Mouse (Mus musculus): Measurements from ENCODE around the gene Esr2.
"Not testable (repeated sequence)": the region's sequence is repeated elsewhere in the genome, so short reads cannot be mapped to it uniquely, and the experiment has no call there.

Esr2 gene

DNA sequence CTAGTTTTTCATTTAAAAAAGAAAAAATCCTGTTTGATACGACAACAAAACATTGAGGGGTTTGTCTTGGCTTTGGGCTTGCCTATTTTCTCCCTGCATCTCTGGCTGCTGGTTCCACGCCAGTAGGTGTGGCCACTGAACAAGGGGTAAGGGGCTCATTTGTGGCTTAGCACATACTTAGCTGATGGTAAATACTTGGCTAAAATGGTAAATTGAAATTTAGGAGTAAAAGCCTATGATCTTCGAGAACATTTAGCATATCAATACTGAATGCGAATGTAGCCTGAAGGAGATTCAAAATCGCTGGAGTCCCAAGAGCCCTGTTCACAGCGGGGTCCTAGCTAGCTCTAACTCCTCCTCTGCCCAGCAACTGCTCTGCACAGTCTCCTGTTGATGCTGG lies 40.4 kb downstream of the Esr2 start:
- DNase-seq = no peak

DNA sequence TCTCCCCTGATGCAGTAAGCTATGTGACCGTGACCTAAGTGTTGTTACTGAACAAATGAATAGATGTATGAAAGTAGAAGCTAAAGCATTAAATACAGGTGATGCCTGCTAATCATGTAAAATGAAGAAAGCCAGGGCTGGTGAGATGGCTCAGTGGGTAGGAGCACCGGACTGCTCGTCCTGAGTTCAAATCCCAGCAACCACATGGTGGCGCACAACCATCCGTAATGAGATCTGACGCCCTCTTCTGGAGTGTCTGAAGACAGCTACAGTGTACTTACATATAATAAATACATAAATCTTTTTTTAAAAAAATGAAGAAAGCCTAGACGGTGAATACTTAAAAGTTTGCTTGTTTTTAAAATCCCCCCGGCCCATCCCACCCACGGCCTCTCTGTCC lies 44.0 kb downstream of the Esr2 start:
- DNase-seq = not testable (repeated sequence)

DNA sequence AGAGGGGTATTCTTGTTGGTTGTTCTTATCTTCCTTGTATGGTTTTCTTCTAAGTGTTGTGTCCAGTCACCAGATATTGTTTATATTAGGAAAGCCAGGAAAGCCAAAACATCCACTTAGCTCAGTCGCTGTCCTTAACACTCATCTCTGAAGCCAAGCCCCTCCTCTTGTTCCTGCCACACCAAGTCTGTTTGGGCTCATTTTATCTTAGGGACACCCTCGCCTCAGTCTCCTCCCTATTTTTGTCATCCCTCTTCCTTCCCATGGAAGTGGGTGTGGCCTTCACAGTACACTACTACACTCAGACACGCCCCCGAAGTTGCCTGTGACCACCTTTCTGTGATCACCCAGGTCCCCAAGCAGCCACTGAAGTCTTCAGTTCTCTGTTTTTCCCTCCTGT lies 44.5 kb downstream of the Esr2 start:
- DNase-seq = peak; percentile 71

- DNase-seq = peak; percentile 45
Measured at GRCm38 (mm10) chr12:76130891-76131290, 46.2 kb downstream of the Esr2 start.

DNA sequence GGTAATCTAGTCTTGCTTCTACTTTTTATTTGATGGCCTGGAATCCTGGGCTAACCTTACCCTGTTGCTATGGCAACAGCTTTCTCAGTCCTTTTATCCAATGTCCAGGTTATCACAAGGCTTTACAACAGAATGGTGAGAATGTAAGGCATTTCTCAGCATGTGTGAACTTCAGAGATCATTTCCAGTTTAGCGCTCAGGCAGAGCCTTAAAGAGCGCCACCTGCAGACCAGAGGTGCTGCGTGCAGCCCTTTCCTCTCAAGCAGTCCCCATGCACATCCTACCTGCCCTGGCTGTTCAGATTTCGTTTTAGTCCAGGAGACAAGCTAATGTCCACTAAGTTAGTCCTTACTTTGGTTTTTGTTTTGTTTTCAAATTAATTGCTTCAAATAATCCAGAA lies 46.8 kb downstream of the Esr2 start:
- no peak for DNase-seq

- DNase-seq = no peak
Measured at GRCm38 (mm10) chr12:76128831-76129230, 48.2 kb downstream of the Esr2 start.

- DNase-seq = no peak
Measured at GRCm38 (mm10) chr12:76128306-76128705, 48.8 kb downstream of the Esr2 start.

DNA sequence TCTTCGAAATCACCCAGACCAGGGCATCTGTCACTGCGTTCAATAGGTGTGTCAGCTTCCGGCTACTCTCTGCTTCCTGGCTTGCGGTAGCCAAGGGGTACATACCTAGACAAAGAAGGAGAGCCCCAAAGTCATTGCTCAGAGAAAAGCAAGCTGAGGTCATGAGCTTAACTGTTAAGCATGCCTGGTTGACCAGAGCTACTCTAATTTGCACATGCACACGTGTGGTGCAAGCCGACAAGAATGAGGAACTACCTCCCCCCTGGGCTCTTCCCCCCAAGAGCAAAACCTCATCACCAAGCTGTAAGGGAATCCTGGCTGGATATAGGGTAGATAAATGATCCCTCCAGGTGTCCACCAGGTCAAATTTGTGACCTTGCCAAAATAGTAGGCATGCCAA lies 53.8 kb downstream of the Esr2 start:
- no peak for DNase-seq

DNA sequence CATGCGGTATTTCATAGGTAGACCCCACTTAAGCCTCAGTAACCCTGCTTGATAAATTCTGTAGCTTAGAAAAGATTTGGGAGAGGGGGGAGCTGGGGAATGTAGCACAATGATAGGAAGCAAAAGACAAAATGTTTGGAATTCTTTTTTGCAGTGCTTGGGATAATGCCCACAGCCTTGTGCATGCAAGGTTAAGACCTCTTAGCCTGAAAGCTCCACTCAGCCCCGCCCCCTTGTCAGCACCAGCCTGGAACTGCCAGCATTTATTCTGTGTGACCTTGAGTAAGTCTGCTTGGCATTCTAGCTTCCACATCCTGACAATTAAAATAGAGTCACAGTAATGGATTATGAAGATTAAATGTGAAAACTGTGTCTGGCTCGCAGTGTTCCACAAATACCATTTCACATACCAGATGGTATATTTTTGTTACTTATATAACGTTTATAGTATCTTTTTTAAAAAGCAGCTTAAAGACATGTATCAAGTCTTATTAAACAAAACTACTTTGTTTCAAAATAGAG lies 59.4 kb downstream of the Esr2 start:
- no peak for DNase-seq

GRCm38 (mm10) chr12:76116577-76116976 lies 60.5 kb downstream of the Esr2 start:
- DNase-seq = no peak

GRCm38 (mm10) chr12:76111046-76111445 lies 66.0 kb downstream of the Esr2 start:
- no peak for DNase-seq

GRCm38 (mm10) chr12:76109646-76110405 lies 67.2 kb downstream of the Esr2 start:
- no peak for DNase-seq

GRCm38 (mm10) chr12:76104596-76105351 lies 72.3 kb downstream of the Esr2 start:
- DNase-seq = peak; percentile 98

GRCm38 (mm10) chr12:76102621-76103020 lies 74.4 kb downstream of the Esr2 start:
- DNase-seq = no peak

- peak; percentile 87 for DNase-seq
Measured at GRCm38 (mm10) chr12:76095117-76096035, 81.7 kb downstream of the Esr2 start.

GRCm38 (mm10) chr12:76093613-76094588 lies 83.2 kb downstream of the Esr2 start:
- DNase-seq = peak; percentile 88

GRCm38 (mm10) chr12:76092789-76093466 lies 84.1 kb downstream of the Esr2 start:
- no peak for DNase-seq

DNA sequence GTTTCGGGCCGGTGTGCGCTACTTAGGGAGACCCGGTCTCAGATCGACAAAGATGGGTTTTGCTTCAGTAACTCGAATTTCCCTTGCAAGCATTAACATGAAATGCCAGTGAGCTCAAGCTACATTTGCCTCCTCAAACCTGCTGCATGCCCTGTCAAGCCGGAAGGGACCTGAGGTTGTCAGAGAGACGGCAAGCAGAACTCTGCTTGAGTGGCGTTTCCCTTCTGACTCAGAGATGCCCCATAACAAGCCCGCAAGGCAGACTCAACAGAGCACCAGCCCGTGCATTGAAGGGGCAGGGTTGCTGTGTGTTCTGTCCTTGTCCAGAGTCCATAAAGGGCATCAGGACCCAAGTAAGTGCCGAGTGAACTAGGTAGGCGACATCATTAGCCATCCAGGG lies 90.0 kb downstream of the Esr2 start:
- DNase-seq = peak; percentile 65

DNA sequence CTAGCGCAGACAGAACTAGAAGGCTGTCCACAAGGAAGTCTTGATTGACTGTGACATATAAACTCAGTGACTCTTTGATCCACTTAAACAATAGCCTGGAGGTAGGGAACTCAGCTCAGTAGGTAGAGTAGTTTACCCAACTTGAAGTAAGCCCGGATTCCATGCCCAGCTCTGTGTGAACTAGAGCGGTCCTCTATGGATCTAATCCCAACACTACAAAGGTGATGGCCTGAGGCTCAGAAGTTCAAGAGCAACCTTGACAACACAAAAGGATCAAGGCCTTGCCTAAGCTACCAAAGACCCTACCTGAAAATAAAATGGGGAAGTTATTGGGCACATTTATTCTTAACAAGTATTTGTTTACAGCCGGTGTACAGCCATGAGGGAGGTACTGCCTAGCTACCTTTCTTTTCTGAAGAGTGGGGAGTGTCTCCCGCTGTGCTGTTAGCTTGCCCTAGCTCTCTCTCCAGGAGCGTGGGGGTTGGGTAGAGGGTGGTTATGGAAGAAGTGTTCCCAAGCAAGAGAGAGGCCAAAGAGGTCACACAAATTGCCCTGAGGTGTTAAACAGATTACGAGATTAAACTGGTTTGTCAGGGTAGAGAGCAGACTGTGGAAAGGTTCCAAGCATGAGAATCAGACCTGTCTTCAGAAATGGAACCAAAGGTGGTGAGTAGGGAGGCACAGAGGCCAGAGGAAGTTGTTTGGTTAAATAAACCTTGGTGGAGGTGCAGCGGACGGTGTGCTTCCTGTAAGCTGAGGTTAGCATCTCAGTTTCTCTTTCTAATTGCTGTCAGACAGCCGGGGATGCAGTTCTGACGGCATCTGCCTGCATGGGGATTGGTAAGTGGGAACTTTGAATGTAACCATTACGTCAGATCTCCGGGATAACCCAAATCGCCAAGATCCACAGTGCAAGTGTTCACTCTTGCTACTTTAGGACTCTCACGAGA lies 90.8 kb downstream of the Esr2 start:
- DNase-seq = peak; percentile 79

- DNase-seq = peak; percentile 84
Measured at GRCm38 (mm10) chr12:76085066-76085465, 92.0 kb downstream of the Esr2 start.

All from heart, adult 11 months (tissue).